Mouse (Mus musculus) cortical plate, adult 2 months (tissue): ENCODE results near the gene Ermp1.

Experiments
- CTCF ChIP-seq: fragments of 200-500 bp; IDR thresholded peaks from 2 replicates; pipeline ENCODE4 v1.5.1; 2011; ENCODE audit warnings: mild to moderate bottlenecking, control low read depth, low read length; ENCODE audit not compliant: insufficient read depth; ENCODE audit errors: extremely low read depth
- POLR2A ChIP-seq: fragments of 200-500 bp; IDR thresholded peaks from 2 replicates; pipeline ENCODE4 v1.6.1; 2011; ENCODE audit warnings: mild to moderate bottlenecking, low read length, control low read depth; ENCODE audit not compliant: insufficient read depth; ENCODE audit errors: extremely low read depth

GRCm38 (mm10) chr19:29680182-29681152, 32.3 kb upstream of the Ermp1 start:
- no peak for TF ChIP-seq POLR2A
- TF ChIP-seq CTCF = no peak
